Mouse (Mus musculus) v-Abl transformed pro-B cells (cell line): ENCODE results near the gene Sf3a3.

ENCODE experiments used
- in situ Hi-C, 2 experiments: fragments of 400-800 bp; cut with MboI; formaldehyde crosslinking; loops; one replicate each; pipeline ENCODE4 v1.15.1; 2025; ENCODE audit not compliant: unreplicated experiment in 2 of 2

Sf3a3 gene

DNA sequence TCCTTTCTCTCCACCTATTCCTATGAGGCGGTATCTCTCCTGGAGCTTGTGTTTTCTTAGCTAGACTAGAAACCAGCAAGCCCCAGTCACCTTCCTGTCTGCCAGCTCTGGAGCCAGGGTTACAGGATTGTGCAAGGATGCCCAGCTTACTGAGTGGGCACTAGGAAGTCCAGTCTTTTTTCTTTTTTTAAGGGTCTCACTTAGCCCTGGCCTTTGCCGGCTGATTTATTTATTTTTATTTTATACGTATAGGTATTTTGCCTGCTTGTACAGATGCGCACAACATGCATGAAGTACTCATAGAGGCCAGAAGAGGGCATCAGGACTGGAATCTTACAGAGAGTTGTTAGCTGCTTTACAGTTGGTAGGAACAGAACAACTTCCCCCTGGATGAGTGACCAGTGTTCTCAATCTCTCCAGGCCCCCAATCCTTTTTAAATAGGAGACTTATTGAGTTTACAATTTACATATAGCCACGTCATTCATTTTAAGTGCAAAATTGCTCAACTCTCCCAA is 3.7 kb upstream of the Sf3a3 start:
- in situ Hi-C loops, result loop anchor here (5.0 to 25.0 kb wide), 6 partner anchors 94 to 1849 kb away; partner anchors contain the start of genes Dnali1 (in 1 of the 2), Heyl (in 1 of the 2), Mtf1 (in 1 of the 2) and Snip1 (in 1 of the 2)

DNA sequence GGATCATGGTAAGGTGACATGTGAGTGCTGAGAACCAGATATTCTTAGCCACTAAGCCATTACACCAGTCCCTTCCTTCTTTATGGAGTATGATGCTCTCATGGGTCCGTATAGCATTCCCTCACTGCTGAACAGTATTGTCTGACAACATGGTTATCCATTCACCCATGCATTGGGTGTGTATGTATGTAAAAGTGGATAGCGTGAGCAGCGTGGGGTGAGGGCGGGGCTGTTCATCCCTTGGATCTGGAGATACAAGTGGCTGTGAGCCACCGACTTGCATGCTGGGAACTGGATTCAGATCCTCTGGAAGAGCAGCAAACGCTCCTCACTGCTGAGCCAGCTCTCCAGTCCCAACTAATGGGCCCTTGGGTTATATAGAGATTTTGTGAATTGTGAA is 2.0 kb upstream of the Sf3a3 start:
- in situ Hi-C loops, result loop anchor here (5.0 to 25.0 kb wide), 6 partner anchors 92 to 1850 kb away; partner anchors contain the start of genes Dnali1 (in 1 of the 2), Heyl (in 1 of the 2), Mtf1 (in 1 of the 2) and Snip1 (in 1 of the 2)

DNA sequence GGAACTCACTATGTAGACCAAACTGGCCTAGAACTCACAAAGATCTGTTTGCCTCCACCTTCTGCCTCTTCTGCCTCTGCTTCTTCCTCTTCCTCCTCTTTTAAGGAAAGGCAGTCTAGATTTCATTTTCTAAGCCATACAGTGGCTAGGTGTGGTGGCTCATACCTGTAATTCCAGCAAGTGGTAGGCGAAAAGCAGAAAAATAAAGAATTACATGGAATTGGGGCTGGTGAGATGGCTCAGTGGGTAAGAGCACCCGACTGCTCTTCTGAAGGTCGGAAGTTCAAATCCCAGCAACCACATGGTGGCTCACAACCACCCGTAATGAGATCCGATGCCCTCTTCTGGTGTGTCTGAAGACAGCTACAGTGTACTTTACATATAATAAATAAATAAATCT is 726 bp upstream of the Sf3a3 start:
- in situ Hi-C loops, result loop anchor here (5.0 to 25.0 kb wide), 6 partner anchors 91 to 1852 kb away; partner anchors contain the start of genes Dnali1 (in 1 of the 2), Heyl (in 1 of the 2), Mtf1 (in 1 of the 2) and Snip1 (in 1 of the 2)

DNA sequence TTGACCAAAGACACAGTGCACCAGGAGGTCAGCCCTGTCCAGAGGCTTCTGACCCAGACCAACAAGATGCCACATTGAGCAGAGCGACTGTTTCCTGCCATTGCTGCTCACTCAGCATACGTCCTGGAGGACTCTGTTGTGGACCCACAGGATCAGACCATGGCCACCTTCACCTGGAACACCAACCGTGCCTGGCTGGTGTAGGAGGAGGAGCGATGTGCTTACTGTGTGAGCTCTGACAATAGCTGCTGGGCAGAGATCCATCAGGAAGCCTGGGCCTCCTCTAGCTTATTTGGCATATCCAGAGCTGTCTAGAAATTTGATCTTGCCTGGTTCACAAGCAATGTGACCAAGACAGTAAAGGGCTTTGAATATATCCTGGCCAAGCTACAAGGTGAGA is 4.5 kb downstream of the Sf3a3 start:
- in situ Hi-C loops, result loop anchor here (5.0 to 25.0 kb wide), 6 partner anchors 33 to 1857 kb away; partner anchors contain the start of genes Dnali1 (in 1 of the 2), Heyl (in 1 of the 2), Mtf1 (in 1 of the 2) and Snip1 (in 1 of the 2)

DNA sequence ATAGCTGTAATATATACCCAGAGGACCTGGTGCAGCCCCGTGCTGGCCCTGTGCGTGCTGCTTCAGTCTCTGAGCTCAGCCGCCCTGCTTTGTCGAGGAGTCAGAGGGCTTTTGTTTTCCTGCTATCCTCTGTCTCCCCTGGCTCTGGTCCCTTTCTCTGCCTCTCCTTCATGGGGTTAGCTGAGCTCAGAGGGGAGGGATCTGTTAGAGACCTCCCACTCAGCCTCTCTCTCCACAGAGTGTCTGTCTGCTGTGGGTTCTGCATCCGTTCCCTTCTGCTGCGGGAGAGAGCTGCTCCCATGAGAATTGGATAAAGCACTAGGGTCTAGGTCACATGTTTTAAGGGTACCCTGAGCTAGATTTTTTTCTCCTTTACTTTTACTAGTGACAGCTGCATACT is 11.5 kb downstream of the Sf3a3 start:
- in situ Hi-C loops, result no loop called here

DNA sequence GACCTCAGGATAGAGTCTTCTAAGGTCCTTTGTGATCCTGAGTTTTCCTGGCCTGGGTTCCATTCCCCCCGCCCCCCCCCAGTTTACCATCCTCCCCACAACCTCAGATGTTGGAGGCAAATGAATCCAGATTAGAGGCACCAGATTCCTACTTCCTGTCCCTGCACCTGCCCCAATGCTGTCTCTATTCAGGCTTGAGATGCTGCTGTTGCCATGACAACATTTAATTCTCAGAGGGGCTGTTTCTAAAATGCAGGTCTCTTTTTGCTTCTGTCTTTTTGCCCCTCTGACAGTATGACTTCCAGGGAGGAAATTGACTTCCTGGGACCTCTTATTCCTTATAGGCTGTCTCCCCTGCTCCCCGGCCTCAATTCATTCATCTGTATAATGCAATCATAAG is 22.4 kb downstream of the Sf3a3 start:
- in situ Hi-C loops, result no loop called here

- in situ Hi-C loops, result no loop called here
Observed at GRCm38 (mm10) chr4:124737486-124737885, 22.9 kb downstream of the Sf3a3 start.

- in situ Hi-C loops, result no loop called here
Observed at GRCm38 (mm10) chr4:124738013-124738412, 23.4 kb downstream of the Sf3a3 start.

DNA sequence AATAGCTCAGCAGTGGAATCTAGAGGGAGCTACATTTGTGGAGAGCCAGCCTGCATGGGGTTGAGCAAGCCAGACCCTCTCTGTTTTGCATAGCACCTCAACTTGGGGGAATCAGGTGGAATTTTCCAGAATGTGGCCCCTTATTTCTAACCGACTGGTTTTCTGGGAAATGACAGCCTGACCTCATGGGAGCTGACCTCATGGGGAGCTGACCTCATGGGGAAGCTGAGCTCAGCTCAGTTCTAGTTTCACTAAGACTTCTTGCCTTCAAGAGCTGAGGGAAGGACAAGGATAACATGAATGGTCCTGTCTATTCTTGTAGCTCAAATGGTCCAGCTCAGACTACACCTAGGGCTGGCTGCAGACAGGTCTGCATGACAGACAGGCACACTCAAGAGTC is 24.2 kb downstream of the Sf3a3 start:
- in situ Hi-C loops, result no loop called here

DNA sequence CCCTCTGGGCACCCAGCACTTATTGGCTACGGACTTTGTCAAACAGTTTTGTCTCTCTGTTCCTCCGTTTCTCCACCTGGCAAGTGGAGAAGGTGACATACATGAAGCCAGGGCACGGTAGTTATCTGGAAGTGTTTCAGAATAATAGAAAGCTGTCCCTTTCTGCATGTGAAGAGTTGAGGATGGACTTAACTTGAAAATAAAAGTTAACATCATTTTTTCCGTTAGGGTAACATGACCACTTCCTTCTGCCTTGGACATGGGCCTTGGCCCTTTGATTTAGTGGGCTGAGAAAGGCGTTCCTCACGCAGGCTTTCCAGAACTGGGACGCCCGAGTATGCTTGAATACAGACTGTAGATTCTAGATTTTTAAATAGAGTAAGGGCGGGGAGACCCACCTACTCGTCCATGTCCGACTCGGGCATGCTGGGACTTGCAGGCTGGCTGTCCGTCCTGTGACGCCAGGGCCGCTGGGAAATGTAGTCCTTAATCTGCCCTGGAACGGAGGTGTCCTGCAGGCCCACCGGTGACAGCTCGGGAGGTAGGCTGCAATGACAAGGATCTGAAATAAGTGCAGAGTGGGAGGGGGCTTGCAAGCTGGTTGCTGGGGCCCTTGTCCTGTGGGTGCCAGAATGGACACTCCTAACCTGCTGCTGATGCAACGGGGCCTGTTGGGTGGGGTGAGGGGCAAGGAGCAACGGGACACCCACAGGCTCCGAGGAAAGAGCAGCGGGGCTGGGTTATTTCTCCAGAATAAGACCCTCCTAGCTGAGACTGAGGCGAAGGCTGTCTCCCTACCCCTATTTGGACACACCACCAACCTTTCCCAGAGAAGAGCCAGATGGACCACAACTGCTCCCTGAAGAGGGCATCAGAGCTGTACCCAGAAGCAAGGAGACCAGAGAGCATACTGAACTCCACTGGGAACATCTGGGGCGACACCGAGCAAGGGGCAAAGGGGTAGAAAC is 27.1 kb downstream of the Sf3a3 start, which contains the start of gene Inpp5b:
Gene Inpp5b (plus strand): TSS at position 475 of the 968 bp plus-strand sequence.
- in situ Hi-C loops, result no loop called here

DNA sequence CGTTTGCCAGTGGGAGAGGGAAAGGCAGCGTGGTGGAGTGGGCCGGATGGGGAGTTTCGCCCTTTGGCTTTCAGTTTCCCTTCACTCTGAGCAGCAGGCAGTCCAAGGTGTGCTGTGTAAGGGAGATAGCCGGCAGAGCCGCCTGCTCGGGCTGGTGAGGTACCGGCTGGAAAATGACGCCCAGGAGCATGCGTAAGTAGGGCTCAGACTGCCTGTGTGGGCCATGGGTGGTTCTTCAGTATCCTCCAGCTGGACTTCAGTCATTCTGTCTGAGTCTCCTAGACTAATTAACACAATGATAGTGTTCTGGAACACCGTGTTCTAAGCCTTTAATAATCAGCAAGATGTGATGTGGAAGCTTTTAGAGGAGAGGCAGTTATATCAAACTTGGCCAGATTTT is 28.3 kb downstream of the Sf3a3 start:
- in situ Hi-C loops, result no loop called here

DNA sequence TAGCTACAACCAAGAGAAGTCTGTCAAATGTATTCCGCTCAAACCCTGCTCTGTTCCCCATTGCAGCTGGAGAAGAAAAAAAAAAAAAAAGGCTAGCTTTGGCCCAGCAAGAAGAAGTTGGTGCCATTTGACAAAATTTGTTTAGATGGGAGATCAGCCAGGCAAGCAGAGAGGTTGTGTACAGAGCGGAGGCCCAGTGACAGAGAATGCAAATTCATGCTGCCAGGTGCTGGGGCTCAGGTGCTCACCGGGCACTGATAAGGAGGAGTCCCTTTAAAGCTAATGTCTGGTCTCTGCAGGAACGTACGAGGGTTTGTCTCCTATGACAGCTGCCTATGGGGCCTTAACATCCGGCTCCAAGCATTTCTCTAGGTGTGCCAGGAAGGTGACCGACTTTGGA is 32.0 kb downstream of the Sf3a3 start:
- in situ Hi-C loops, result no loop called here

GRCm38 (mm10) chr4:124747851-124748250 is 33.3 kb downstream of the Sf3a3 start:
- in situ Hi-C loops, result no loop called here

GRCm38 (mm10) chr4:124751300-124752250 is 37.0 kb downstream of the Sf3a3 start:
- in situ Hi-C loops, result loop anchor here in 1 of 2 experiments (5.0 kb wide), 1 partner anchor 34 kb away; no protein-coding TSS in a partner anchor

- in situ Hi-C loops, result loop anchor here in 1 of 2 experiments (5.0 kb wide), 1 partner anchor 35 kb away; no protein-coding TSS in a partner anchor
Observed at GRCm38 (mm10) chr4:124752281-124753199, 38.0 kb downstream of the Sf3a3 start.

DNA sequence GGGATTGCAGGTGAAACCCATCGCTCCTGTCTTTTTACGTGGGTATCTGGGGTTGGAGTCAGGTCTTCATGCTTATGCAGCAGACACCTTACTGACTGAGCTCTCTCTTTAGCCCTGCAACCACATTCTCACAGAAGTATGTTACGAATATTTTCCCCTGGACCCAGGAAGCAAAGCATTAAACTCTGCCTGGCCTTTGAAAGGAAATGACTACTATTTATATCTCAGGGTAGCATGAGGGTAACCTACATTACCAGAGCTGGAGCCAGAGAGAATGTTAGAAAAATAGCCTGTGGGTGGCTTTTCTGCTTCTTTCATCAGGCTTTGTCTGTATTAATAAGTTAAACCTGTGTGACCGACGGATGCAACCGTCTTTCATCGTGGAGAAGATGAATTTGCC is 41.0 kb downstream of the Sf3a3 start:
- in situ Hi-C loops, result no loop called here

- in situ Hi-C loops, result no loop called here
Observed at GRCm38 (mm10) chr4:124759305-124759811, 44.8 kb downstream of the Sf3a3 start.

GRCm38 (mm10) chr4:124761201-124761600 is 46.6 kb downstream of the Sf3a3 start:
- in situ Hi-C loops, result no loop called here
